Mouse (Mus musculus): ENCODE data around the gene Ranbp6.

Gene Ranbp6

GRCm38 (mm10) chr19:29820966-29821365 lies 8.2 kb upstream of the Ranbp6 start:
- intact Hi-C loops (cut with DNase I), result loop anchor here (1.0 to 5.0 kb wide), 2 partner anchors 84 to 137 kb away; no protein-coding TSS in a partner anchor

GRCm38 (mm10) chr19:29810022-29810421 lies 2.8 kb downstream of the Ranbp6 start:
- intact Hi-C loops (cut with DNase I), result no loop called here

- intact Hi-C loops (cut with DNase I), result no loop called here
Measured at GRCm38 (mm10) chr19:29805917-29806785, 6.6 kb downstream of the Ranbp6 start, which contains the start of gene 9930021J03Rik. Gene 9930021J03Rik, minus strand, starts transcription at chr19:29805989.

GRCm38 (mm10) chr19:29805101-29805916 lies 7.5 kb downstream of the Ranbp6 start:
- intact Hi-C loops (cut with DNase I), result no loop called here

- intact Hi-C loops (cut with DNase I), result no loop called here
Measured at GRCm38 (mm10) chr19:29803946-29804345, 8.8 kb downstream of the Ranbp6 start.

GRCm38 (mm10) chr19:29797371-29797770 lies 15.4 kb downstream of the Ranbp6 start:
- intact Hi-C loops (cut with DNase I), result loop anchor here (10.0 kb wide), 1 partner anchor 53 kb away; no protein-coding TSS in a partner anchor

- intact Hi-C loops (cut with DNase I), result no loop called here
Measured at GRCm38 (mm10) chr19:29787997-29788396, 24.8 kb downstream of the Ranbp6 start.

GRCm38 (mm10) chr19:29782914-29783313 lies 29.9 kb downstream of the Ranbp6 start:
- intact Hi-C loops (cut with DNase I), result no loop called here
